Mouse (Mus musculus): Measurements from ENCODE around the gene Dnajc2. TPM values are rescaled to one million over a fixed set of nuclear protein-coding genes. Genes with fewer than 3 reads are reported as not detected.
A peak's percentile ranks its signal among the peaks of the same experiment; 100 is the strongest.

Gene Dnajc2
- polyA plus RNA-seq, 1 experiment from 2014 or later: 44.5 TPM

- 95% methylated on average over 6 of the region's 8 CpGs for WGBS
- Histone ChIP-seq H3K4me1 (replicated peaks; ENCODE audit: control insufficient read depth, insufficient read depth, low read length) (no peaks in the 10 kb centered on the region), H3K9ac (ENCODE audit: low read depth, low read length) (no peak overlapping the region), H3K4me3 (ENCODE audit: low read depth, low read length) (no peak overlapping the region), H3K4me2 (replicated peaks; ENCODE audit: low read depth) (no peak overlapping the region), H3K27me3 (replicated peaks; ENCODE audit: control insufficient read depth, insufficient read depth, low read length) (no peaks in the 10 kb centered on the region), H3K27ac (ENCODE audit: low read depth, low read length) (no peak overlapping the region), H3K36me3 (ENCODE audit: control insufficient read depth, insufficient read depth) (peaks cover 77% of the 10 kb centered on the region), H3K9me3 (ENCODE audit: control insufficient read depth) (no peaks in the 10 kb centered on the region)
- TF ChIP-seq CTCF (IDR thresholded peaks at IDR 0.05; ENCODE audit: low read depth): no peak
- no peak for ATAC-seq
These were observed 39.1 kb downstream of the Dnajc2 start for GRCm38 (mm10) chr5:21745966-21746365.

GRCm38 (mm10) chr5:21744651-21745050 is 40.4 kb downstream of the Dnajc2 start:
- no peak for TF ChIP-seq CTCF (IDR thresholded peaks at IDR 0.05; ENCODE audit: low read depth)
- H3K4me3 ChIP-seq (ENCODE audit: low read depth, low read length): no peak overlapping the region
- H3K27me3 ChIP-seq (replicated peaks; ENCODE audit: control insufficient read depth, insufficient read depth, low read length): no peaks in the 10 kb centered on the region
- H3K9me3 ChIP-seq (ENCODE audit: control insufficient read depth): no peaks in the 10 kb centered on the region
- ATAC-seq: no peak
- no peak overlapping the region for H3K4me2 ChIP-seq (replicated peaks; ENCODE audit: low read depth)
- no peak overlapping the region for H3K9ac ChIP-seq (ENCODE audit: low read depth, low read length)
- H3K36me3 ChIP-seq (ENCODE audit: control insufficient read depth, insufficient read depth): peaks cover 87% of the 10 kb centered on the region
- H3K27ac ChIP-seq (ENCODE audit: low read depth, low read length): no peak overlapping the region
- H3K4me1 ChIP-seq (replicated peaks; ENCODE audit: control insufficient read depth, insufficient read depth, low read length): no peaks in the 10 kb centered on the region

- no peak for ATAC-seq
- no peak overlapping the region for H3K9ac ChIP-seq (ENCODE audit: low read depth, low read length)
- WGBS: 96% methylated on average over 10 of the region's 10 CpGs
- H3K4me2 ChIP-seq (replicated peaks; ENCODE audit: low read depth): no peak overlapping the region
- no peaks in the 10 kb centered on the region for H3K27me3 ChIP-seq (replicated peaks; ENCODE audit: control insufficient read depth, insufficient read depth, low read length)
- no peak overlapping the region for H3K27ac ChIP-seq (ENCODE audit: low read depth, low read length)
- TF ChIP-seq CTCF (IDR thresholded peaks at IDR 0.05; ENCODE audit: low read depth): no peak
- no peak overlapping the region for H3K4me3 ChIP-seq (ENCODE audit: low read depth, low read length)
- H3K9me3 ChIP-seq (ENCODE audit: control insufficient read depth): no peaks in the 10 kb centered on the region
- H3K4me1 ChIP-seq (replicated peaks; ENCODE audit: control insufficient read depth, insufficient read depth, low read length): no peaks in the 10 kb centered on the region
- H3K36me3 ChIP-seq (ENCODE audit: control insufficient read depth, insufficient read depth): peaks cover 79% of the 10 kb centered on the region
These were observed 41.4 kb downstream of the Dnajc2 start for GRCm38 (mm10) chr5:21743606-21744005.

GRCm38 (mm10) chr5:21739881-21740280 is 45.2 kb downstream of the Dnajc2 start:
- whole genome bisulfite sequencing: 91% methylated on average over 13 of the region's 13 CpGs
- TF ChIP-seq CTCF (IDR thresholded peaks at IDR 0.05; ENCODE audit: low read depth): no peak
- Histone ChIP-seq H3K4me1 (replicated peaks; ENCODE audit: control insufficient read depth, insufficient read depth, low read length) (peaks cover 8% of the 10 kb centered on the region; the same call in 1 of the 2 replicates), H3K36me3 (ENCODE audit: control insufficient read depth, insufficient read depth) (peaks cover 48% of the 10 kb centered on the region), H3K4me3 (ENCODE audit: low read depth, low read length) (no peak overlapping the region), H3K4me2 (replicated peaks; ENCODE audit: low read depth) (no peak overlapping the region), H3K27me3 (replicated peaks; ENCODE audit: control insufficient read depth, insufficient read depth, low read length) (no peaks in the 10 kb centered on the region), H3K9me3 (ENCODE audit: control insufficient read depth) (no peaks in the 10 kb centered on the region), H3K9ac (ENCODE audit: low read depth, low read length) (no peak overlapping the region), H3K27ac (ENCODE audit: low read depth, low read length) (no peak overlapping the region)
- ATAC-seq: no peak

- 76% methylated on average over 10 of the region's 11 CpGs for WGBS
- no peak overlapping the region for H3K27ac ChIP-seq (ENCODE audit: low read depth, low read length)
- H3K36me3 ChIP-seq (ENCODE audit: control insufficient read depth, insufficient read depth): peaks cover 41% of the 10 kb centered on the region
- no peak overlapping the region for H3K9ac ChIP-seq (ENCODE audit: low read depth, low read length)
- no peaks in the 10 kb centered on the region for H3K27me3 ChIP-seq (replicated peaks; ENCODE audit: control insufficient read depth, insufficient read depth, low read length)
- H3K4me2 ChIP-seq (replicated peaks; ENCODE audit: low read depth): no peak overlapping the region
- H3K9me3 ChIP-seq (ENCODE audit: control insufficient read depth): no peaks in the 10 kb centered on the region
- H3K4me3 ChIP-seq (ENCODE audit: low read depth, low read length): no peak overlapping the region
- TF ChIP-seq CTCF (IDR thresholded peaks at IDR 0.05; ENCODE audit: low read depth): no peak
- peak; percentile 84 for ATAC-seq
- H3K4me1 ChIP-seq (replicated peaks; ENCODE audit: control insufficient read depth, insufficient read depth, low read length): peaks cover 8% of the 10 kb centered on the region; the same call in 1 of the 2 replicates
These were observed 45.9 kb downstream of the Dnajc2 start for GRCm38 (mm10) chr5:21739120-21739519.

- ATAC-seq: no peak
- peak overlapping the region; percentile 98 for H3K4me3 ChIP-seq (ENCODE audit: low read depth, low read length)
- H3K27me3 ChIP-seq (replicated peaks; ENCODE audit: control insufficient read depth, insufficient read depth, low read length): no peaks in the 10 kb centered on the region
- H3K27ac ChIP-seq (ENCODE audit: low read depth, low read length): 0 out of 2 replicates have a peak overlapping the region, but pooled peaks have one; percentile 85
- peaks cover 26% of the 10 kb centered on the region for H3K36me3 ChIP-seq (ENCODE audit: control insufficient read depth, insufficient read depth)
- no peaks in the 10 kb centered on the region for H3K9me3 ChIP-seq (ENCODE audit: control insufficient read depth)
- TF ChIP-seq CTCF (IDR thresholded peaks at IDR 0.05; ENCODE audit: low read depth): no peak
- peak overlapping the region; percentile 65 for H3K4me2 ChIP-seq (replicated peaks; ENCODE audit: low read depth)
- peaks cover 8% of the 10 kb centered on the region; the same call in 1 of the 2 replicates for H3K4me1 ChIP-seq (replicated peaks; ENCODE audit: control insufficient read depth, insufficient read depth, low read length)
- peak overlapping the region; percentile 78 for H3K9ac ChIP-seq (ENCODE audit: low read depth, low read length)
- 14% methylated on average over 10 of the region's 10 CpGs for WGBS
These were observed 47.4 kb downstream of the Dnajc2 start for GRCm38 (mm10) chr5:21737620-21738019.

All from intestine, postnatal 0 days (tissue).